Mouse (Mus musculus) heart, embryonic 13.5 days (tissue): Measurements from ENCODE around the gene Dapl1. TPM values are rescaled to one million over a fixed set of nuclear protein-coding genes. Genes with fewer than 3 reads are reported as not detected.

Experiments
- ATAC-seq: fragments of 200-750 bp; cut with Nextera tagmentation; 2 replicates; pipeline ENCODE4 v1.8.0; 2017; ENCODE audit warnings: moderate TSS enrichment; ENCODE audit not compliant: insufficient number of reproducible peaks, low FRiP score, low TSS enrichment; ENCODE audit errors: extremely low read depth
- H3K27ac ChIP-seq: fragments of 300-500 bp; sonication (generic); replicated peaks from 2 replicates; pipeline ENCODE4 v1.5.1; 2015; ENCODE audit warnings: moderate library complexity, mild to moderate bottlenecking, inconsistent platforms
- H3K27me3 ChIP-seq: fragments of 300-500 bp; sonication (generic); replicated peaks from 2 replicates; pipeline ENCODE4 v1.6.1; 2015; ENCODE audit warnings: mild to moderate bottlenecking, inconsistent platforms
- H3K36me3 ChIP-seq: fragments of 300-500 bp; sonication (generic); 2 replicates; pipeline ENCODE4 v1.6.1; 2015; ENCODE audit warnings: mild to moderate bottlenecking, inconsistent platforms
- H3K4me1 ChIP-seq: fragments of 300-500 bp; sonication (generic); 2 replicates; pipeline ENCODE4 v1.6.1; 2015; ENCODE audit warnings: inconsistent platforms
- H3K4me2 ChIP-seq: fragments of 300-500 bp; sonication (generic); 2 replicates; pipeline ENCODE4 v1.6.1; 2015; ENCODE audit warnings: inconsistent platforms, mild to moderate bottlenecking, moderate library complexity
- H3K4me3 ChIP-seq: fragments of 300-500 bp; sonication (generic); 2 replicates; pipeline ENCODE4 v1.5.1; 2015; ENCODE audit warnings: moderate library complexity, mild to moderate bottlenecking, inconsistent platforms
- H3K9ac ChIP-seq: fragments of 300-500 bp; sonication (generic); 2 replicates; pipeline ENCODE4 v1.6.1; 2015; ENCODE audit warnings: inconsistent platforms, mild to moderate bottlenecking, moderate library complexity
- H3K9me3 ChIP-seq: fragments of 300-500 bp; sonication (generic); 2 replicates; pipeline ENCODE4 v1.6.1; 2016; ENCODE audit warnings: inconsistent platforms
- WGBS: fragments of 180-500 bp; shearing (Covaris S2); methylation state at CpG from one replicate; pipeline ENCODE4 v1.1.7; 2015; ENCODE audit warnings: mixed read lengths; 5-methylcytosine and 5-hydroxymethylcytosine counted together
- polyA plus RNA-seq: library from polyadenylated mRNA; unstranded; fragments of >200 nt; fragmentation: Nextera tagmentation; extraction: Ambion mirVana; gene quantifications from 2 replicates; pipeline ENCODE4 v1.2.1, GENCODE M21; 2015

Gene Dapl1
- polyA plus RNA-seq, 1 experiment from 2014 or later = not detected

GRCm38 (mm10) chr2:59520663-59521062, 36.2 kb downstream of the Dapl1 start:
- Histone ChIP-seq H3K9me3 (no peaks in the 10 kb centered on the region), H3K9ac (no peak overlapping the region), H3K4me1 (peaks cover 21% of the 10 kb centered on the region), H3K27ac (no peak overlapping the region), H3K27me3 (no peaks in the 10 kb centered on the region), H3K4me2 (no peak overlapping the region), H3K4me3 (no peak overlapping the region), H3K36me3 (no peaks in the 10 kb centered on the region)
- WGBS = 88% methylated on average over 10 of the region's 10 CpGs
- ATAC-seq = no peak

DNA sequence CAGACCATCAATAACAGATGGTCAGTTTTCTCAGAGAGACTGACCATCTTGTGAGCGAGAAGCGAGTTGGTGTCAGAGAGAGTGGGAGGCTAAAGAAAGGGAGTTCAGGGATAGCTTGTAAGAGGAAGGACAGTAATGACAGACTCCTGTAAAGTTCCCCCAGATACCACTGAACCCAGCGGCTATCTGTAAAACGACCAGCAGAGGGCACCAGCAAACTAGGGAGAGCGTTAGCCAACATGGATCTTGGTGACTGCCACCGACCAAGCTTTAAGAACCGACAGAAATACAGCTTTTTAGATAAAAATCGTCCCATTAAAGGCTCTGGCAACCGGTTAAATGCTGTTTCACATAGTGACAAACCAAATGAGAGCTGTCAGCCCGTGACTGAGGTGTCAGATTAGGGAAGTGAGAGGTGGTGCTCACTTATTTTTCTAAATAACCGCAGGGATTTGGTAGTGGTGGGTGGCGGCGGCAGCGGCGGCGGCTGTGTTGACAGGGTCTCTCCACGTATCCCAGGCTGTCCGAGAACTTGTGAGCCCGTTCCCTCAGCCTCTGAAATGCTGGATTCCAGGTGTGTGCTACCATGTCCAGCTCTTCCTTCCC, 37.7 kb downstream of the Dapl1 start:
- peak overlapping the region; percentile 33 for H3K4me3 ChIP-seq
- no peak overlapping the region for H3K27ac ChIP-seq
- peaks cover 21% of the 10 kb centered on the region for H3K4me1 ChIP-seq
- peak overlapping the region; percentile 63 for H3K4me2 ChIP-seq
- H3K9me3 ChIP-seq = no peaks in the 10 kb centered on the region
- ATAC-seq = no peak
- H3K36me3 ChIP-seq = no peaks in the 10 kb centered on the region
- H3K9ac ChIP-seq = peak overlapping the region; percentile 72
- no peaks in the 10 kb centered on the region for H3K27me3 ChIP-seq
- 12% methylated on average over 19 of the region's 19 CpGs for WGBS

- ATAC-seq = no peak
- no peaks in the 10 kb centered on the region for H3K9me3 ChIP-seq
- H3K4me2 ChIP-seq = no peak overlapping the region
- peaks cover 21% of the 10 kb centered on the region for H3K4me1 ChIP-seq
- WGBS = 75% methylated on average over 3 of the region's 3 CpGs
- H3K27me3 ChIP-seq = no peaks in the 10 kb centered on the region
- no peak overlapping the region for H3K9ac ChIP-seq
- H3K4me3 ChIP-seq = no peak overlapping the region
- no peak overlapping the region for H3K27ac ChIP-seq
- H3K36me3 ChIP-seq = no peaks in the 10 kb centered on the region
These were observed 39.1 kb downstream of the Dapl1 start for GRCm38 (mm10) chr2:59523526-59523925.

DNA sequence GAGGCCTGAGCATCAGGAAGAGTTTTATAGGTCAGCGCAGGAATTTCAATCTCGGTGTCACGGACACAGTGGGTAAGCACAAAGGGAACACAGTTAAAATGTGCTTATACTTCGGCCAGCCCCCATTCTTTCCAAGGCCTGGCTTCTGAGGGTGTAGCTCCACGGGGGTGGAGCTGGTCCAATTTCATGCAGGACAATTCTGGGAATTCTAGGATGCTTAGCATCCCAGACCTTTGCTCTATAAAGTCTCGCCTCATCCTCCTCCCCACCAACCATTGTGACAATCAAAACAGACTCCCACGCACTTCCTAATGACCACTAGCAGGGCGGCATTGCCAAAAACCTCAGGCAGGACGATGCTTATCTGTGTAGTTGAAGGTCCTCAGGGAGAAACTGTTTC, 42.4 kb downstream of the Dapl1 start:
- H3K36me3 ChIP-seq = no peaks in the 10 kb centered on the region
- ATAC-seq = no peak

DNA sequence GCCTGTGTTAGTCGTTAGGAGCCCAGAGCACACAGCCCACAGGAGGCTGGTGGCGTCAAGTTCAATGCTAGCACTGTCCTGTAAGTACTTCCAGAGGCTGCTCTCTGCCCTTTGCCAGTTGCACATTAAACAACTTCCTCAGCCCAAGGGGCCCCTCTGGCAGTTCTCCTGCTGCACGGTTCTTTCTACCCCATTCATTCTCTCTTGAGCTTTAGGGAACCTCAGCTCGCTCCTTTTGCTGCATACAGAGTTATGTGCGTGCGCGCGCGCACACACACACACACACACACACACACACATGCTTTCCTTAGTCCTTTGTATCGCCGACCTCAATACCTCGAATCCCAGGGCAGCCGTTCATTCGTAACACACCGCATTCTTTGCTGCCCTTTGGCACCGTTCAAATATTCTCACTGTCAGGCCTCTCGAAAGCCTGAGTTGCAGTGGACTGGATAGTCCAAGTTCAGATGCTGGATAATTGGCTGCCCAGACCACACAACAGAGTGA, 45.2 kb downstream of the Dapl1 start:
- no peak for ATAC-seq
- Histone ChIP-seq H3K9me3 (no peaks in the 10 kb centered on the region), H3K27me3 (no peaks in the 10 kb centered on the region), H3K4me2 (no peak overlapping the region), H3K27ac (no peak overlapping the region; the same call in 1 of the 2 replicates), H3K36me3 (no peaks in the 10 kb centered on the region), H3K9ac (no peak overlapping the region), H3K4me1 (peaks cover 24% of the 10 kb centered on the region), H3K4me3 (no peak overlapping the region)
- 64% methylated on average over 17 of the region's 17 CpGs for WGBS

More for the DNA sequence above, 42.4 kb downstream of the Dapl1 start:
- Histone ChIP-seq H3K4me3 (no peak overlapping the region), H3K4me1 (peaks cover 31% of the 10 kb centered on the region), H3K27me3 (no peaks in the 10 kb centered on the region), H3K27ac (no peak overlapping the region), H3K9ac (no peak overlapping the region), H3K9me3 (no peaks in the 10 kb centered on the region), H3K4me2 (no peak overlapping the region)
- WGBS = 68% methylated on average over 9 of the region's 9 CpGs

DNA sequence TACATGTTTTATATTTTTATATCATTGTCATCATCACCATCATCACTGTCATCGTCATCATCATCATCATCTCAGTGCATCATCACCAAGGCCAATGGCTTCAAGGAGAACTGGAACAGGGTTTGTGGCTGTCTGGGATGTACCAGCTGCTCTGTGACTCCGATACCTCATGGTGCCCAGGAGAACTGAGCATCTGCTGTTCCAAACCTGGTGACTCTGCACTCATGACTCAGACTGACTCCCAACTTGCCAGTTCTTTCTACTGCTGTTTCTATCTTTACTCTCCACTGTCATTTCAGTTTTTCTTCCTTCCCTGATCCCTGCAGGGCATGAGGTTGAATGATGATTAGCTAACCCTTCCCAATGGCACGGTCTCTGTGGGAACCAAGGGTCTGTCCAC, 46.4 kb downstream of the Dapl1 start:
- Histone ChIP-seq H3K9ac (no peak overlapping the region), H3K36me3 (no peaks in the 10 kb centered on the region), H3K4me2 (no peak overlapping the region), H3K27ac (no peak overlapping the region), H3K9me3 (no peaks in the 10 kb centered on the region), H3K27me3 (no peaks in the 10 kb centered on the region), H3K4me1 (peaks cover 22% of the 10 kb centered on the region), H3K4me3 (no peak overlapping the region)
- 84% methylated on average over 3 of the region's 3 CpGs for WGBS
- no peak for ATAC-seq

- H3K4me3 ChIP-seq = no peak overlapping the region
- H3K9me3 ChIP-seq = no peaks in the 10 kb centered on the region
- peaks cover 22% of the 10 kb centered on the region for H3K4me1 ChIP-seq
- H3K27me3 ChIP-seq = no peaks in the 10 kb centered on the region
- H3K9ac ChIP-seq = no peak overlapping the region
- H3K27ac ChIP-seq = no peak overlapping the region
- no peak overlapping the region for H3K4me2 ChIP-seq
- H3K36me3 ChIP-seq = no peaks in the 10 kb centered on the region
- ATAC-seq = no peak
- 77% methylated on average over 3 of the region's 3 CpGs for WGBS
These were observed 48.5 kb downstream of the Dapl1 start for GRCm38 (mm10) chr2:59532999-59533398.

GRCm38 (mm10) chr2:59533504-59533903, 49.1 kb downstream of the Dapl1 start:
- no peaks in the 10 kb centered on the region for H3K27me3 ChIP-seq
- no peak for ATAC-seq
- H3K27ac ChIP-seq = 0 out of 2 replicates have a peak overlapping the region, but pooled peaks have one; percentile 54
- no peak overlapping the region; the same call in 1 of the 2 replicates for H3K9ac ChIP-seq
- no peaks in the 10 kb centered on the region for H3K36me3 ChIP-seq
- no peaks in the 10 kb centered on the region for H3K9me3 ChIP-seq
- peaks cover 22% of the 10 kb centered on the region for H3K4me1 ChIP-seq
- no peak overlapping the region for H3K4me2 ChIP-seq
- H3K4me3 ChIP-seq = no peak overlapping the region
- 88% methylated on average over 10 of the region's 10 CpGs for WGBS

DNA sequence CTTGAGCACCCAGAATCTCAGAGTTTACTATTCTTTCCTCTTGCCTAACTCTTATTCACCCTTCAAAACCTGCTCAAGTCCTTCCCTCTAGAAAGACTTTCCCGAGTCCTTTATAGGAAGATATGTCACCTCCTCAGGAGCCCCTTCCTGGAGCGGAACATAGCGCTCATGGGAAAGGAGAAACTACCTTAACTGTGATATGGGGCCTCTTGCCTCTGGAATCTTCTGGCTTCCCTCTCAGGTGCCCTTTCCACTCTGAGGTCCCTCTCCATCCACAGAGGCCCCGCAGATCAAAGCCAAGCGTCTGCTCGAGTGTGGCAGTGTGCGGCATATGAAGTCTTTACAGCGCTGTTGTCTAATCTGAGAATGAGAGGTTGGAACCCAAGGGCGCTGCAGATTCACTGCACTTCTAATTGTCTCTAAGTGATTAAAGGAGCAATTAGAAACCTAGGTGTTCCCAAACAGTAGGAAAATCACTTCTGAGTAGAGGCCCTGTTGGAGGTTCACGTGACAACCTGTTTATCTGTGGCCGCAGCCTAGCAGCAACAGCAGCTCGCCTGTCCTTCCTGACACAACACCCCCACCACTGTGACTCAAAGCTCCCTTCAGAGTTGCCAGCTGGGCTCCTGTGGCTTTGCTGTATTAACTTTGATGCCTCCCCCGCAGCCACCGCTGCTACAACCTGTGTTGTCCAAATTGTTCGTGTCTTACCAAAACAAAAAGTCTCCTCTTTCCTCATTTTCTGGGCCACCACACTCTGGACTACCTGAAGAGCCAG, 49.7 kb downstream of the Dapl1 start:
- ATAC-seq = no peak
- WGBS = 50% methylated on average over 15 of the region's 15 CpGs
- H3K4me3 ChIP-seq = no peak overlapping the region
- H3K27me3 ChIP-seq = no peaks in the 10 kb centered on the region
- no peak overlapping the region for H3K9ac ChIP-seq
- H3K4me2 ChIP-seq = no peak overlapping the region
- H3K36me3 ChIP-seq = no peaks in the 10 kb centered on the region
- peaks cover 22% of the 10 kb centered on the region for H3K4me1 ChIP-seq
- H3K9me3 ChIP-seq = no peaks in the 10 kb centered on the region
- H3K27ac ChIP-seq = 0 out of 2 replicates have a peak overlapping the region, but pooled peaks have one; percentile 54

- 89% methylated on average over 2 of the region's 2 CpGs for WGBS
- no peaks in the 10 kb centered on the region for H3K36me3 ChIP-seq
- no peak for ATAC-seq
These were observed 52.5 kb downstream of the Dapl1 start for GRCm38 (mm10) chr2:59536958-59537357.

GRCm38 (mm10) chr2:59538031-59538430, 53.6 kb downstream of the Dapl1 start:
- H3K4me3 ChIP-seq = no peak overlapping the region
- H3K4me1 ChIP-seq = peaks cover 16% of the 10 kb centered on the region
- WGBS = 81% methylated on average over 7 of the region's 7 CpGs
- no peaks in the 10 kb centered on the region for H3K36me3 ChIP-seq
- H3K4me2 ChIP-seq = no peak overlapping the region
- ATAC-seq = no peak
- no peaks in the 10 kb centered on the region for H3K27me3 ChIP-seq
- H3K9ac ChIP-seq = no peak overlapping the region
- no peak overlapping the region for H3K27ac ChIP-seq
- H3K9me3 ChIP-seq = no peaks in the 10 kb centered on the region

More at GRCm38 (mm10) chr2:59536958-59537357, 52.5 kb downstream of the Dapl1 start:
- Histone ChIP-seq H3K9ac (no peak overlapping the region), H3K4me2 (no peak overlapping the region), H3K27ac (no peak overlapping the region), H3K4me1 (peaks cover 15% of the 10 kb centered on the region), H3K4me3 (no peak overlapping the region), H3K9me3 (no peaks in the 10 kb centered on the region), H3K27me3 (no peaks in the 10 kb centered on the region)
